Mouse (Mus musculus): Measurements from ENCODE around the gene Dhrs1. TPM values are rescaled to one million over a fixed set of nuclear protein-coding genes. Genes with fewer than 3 reads are reported as not detected.

Dhrs1 gene
- polyA plus RNA-seq (2014; fragmentation: Illumina TruSeq; extraction: RNeasy Lipid Tissue Mini Kit (QIAGEN cat#74804); ENCODE audit: low replicate concordance): 110 TPM

GRCm38 (mm10) chr14:55745180-55745860 lies at the start of gene Dhrs1, which contains the start of gene Nop9:
Gene Dhrs1 (minus strand): TSS chr14:55745690.
Gene Nop9 (plus strand): TSS chr14:55745693.

DNA sequence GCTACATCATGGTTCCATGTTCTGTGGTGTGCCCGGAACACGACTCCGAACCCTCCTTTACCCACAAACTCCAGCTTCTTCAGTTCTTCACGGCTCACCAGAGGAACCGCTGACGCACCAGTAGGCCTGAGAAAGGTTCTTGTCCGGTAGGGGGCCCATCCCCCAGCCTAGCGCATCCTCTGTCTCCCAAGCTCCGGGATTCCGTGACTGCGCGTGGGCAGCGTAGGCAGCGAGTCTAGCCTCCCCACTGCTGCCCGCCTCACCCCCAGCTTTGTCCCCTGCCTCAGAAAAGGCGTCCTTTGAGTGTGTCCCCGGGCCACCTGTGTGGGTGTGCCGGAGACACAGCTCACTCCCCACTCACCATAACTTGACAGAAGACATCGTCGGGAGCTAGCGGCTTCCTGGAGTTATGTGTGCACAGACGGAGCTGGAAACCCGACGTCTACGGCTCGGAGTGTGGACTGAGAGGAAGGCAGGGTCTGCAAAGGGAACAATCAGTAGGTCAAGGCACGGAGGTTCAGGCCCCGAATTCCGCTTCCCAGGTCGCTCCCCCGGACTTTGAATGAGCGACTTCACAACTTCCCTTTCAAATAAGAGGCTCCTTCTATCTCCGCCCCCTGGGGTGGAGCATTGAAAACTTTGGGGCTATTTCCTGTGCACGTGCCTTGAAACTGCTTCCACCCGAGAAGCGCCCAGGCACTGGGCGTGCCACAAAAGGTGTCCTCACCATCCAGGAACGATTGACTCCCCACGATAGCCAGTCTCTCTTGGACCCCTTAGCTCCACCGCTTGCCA lies 43.0 kb upstream of the Dhrs1 start, which contains the start of gene Ripk3:
Gene Ripk3, minus strand, starts transcription at position 610 of the 795 bp plus-strand sequence.

DNA sequence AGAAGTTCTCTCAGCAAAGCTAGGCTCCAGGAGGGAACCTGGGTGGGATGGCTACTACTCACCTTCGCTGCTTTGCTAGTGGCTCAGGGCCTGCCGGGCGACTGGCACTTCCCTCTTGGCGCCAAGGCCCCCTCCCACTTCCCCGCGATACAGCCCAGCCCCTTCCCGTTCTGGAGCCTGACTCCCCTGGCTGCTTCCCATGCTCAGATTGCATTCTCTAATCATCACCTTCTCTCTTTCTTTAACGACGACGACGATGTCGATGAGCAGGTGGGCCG lies 38.4 kb upstream of the Dhrs1 start, which contains the start of gene Adcy4:
Gene Adcy4, minus strand, starts transcription at position 138 of the 278 bp plus-strand sequence.

GRCm38 (mm10) chr14:55765696-55766095 lies 20.2 kb upstream of the Dhrs1 start, which contains the start of gene Ltb4r1:
Gene Ltb4r1 (plus strand): TSS chr14:55765962.

DNA sequence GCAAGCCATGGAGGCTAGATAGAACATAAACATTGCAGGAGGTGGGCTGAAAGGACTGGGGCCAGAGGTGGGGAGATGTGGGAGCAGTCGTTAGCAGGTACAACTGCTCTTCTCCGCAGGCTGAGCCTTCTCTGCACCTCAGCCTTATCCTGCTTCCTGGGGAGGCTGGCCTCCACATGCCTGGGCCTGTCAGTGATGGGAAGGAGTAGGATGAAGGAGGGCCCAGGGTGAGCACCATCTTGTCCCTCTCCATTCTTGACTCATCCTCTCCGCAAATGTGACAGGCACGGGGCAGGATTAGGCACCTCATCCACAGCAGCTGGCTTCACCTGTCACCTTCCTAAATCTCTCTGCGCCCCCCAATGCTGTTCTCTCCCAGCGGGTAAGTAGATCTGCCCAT lies 15.7 kb upstream of the Dhrs1 start, which contains the start of gene Ltb4r2:
Gene Ltb4r2, plus strand, starts transcription at position 266 of the 400 bp plus-strand sequence.

GRCm38 (mm10) chr14:55758363-55758784 lies 12.9 kb upstream of the Dhrs1 start, which contains the start of gene Cideb:
Gene Cideb (minus strand): TSS chr14:55758458.

GRCm38 (mm10) chr14:55721700-55722437 lies 23.6 kb downstream of the Dhrs1 start, which contains the start of gene Rabggta:
Gene Rabggta (minus strand): TSS chr14:55722263.

DNA sequence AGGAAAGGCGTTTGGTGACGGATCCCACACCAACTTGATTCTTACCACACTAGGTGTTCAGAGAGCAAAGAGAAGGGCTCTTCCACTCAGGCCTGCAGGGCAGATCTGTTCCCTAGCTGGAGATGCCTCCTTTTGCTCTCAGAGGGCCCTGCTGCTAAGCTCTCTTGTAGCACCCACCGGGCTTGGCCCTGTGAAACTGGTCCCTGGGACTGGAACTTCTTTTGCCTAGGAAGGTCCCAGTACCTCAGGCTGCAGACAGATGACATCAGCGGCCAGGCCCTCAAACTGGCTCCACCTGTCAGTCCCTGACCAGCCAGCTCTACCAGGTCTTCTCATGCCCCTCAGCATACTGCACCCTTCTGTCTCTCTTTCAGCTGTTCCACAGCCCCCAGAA lies 31.8 kb downstream of the Dhrs1 start, which contains the start of gene Tgm1:
Gene Tgm1, minus strand, starts transcription at position 198 of the 394 bp plus-strand sequence.

Other genes starting within 250 kb of the Dhrs1 start
- not detected for gene Cpne6, start 235.2 kb downstream of the Dhrs1 start, polyA plus RNA-seq (2014; fragmentation: Illumina TruSeq; extraction: RNeasy Lipid Tissue Mini Kit (QIAGEN cat#74804); ENCODE audit: low replicate concordance)
- gene Nrl, start 220.7 kb downstream of the Dhrs1 start, polyA plus RNA-seq (2014; fragmentation: Illumina TruSeq; extraction: RNeasy Lipid Tissue Mini Kit (QIAGEN cat#74804); ENCODE audit: low replicate concordance): not detected
- 3.2 TPM for gene Pck2, start 205.4 kb downstream of the Dhrs1 start, polyA plus RNA-seq (2014; fragmentation: Illumina TruSeq; extraction: RNeasy Lipid Tissue Mini Kit (QIAGEN cat#74804); ENCODE audit: low replicate concordance)
- gene Dcaf11, start 185.7 kb downstream of the Dhrs1 start, polyA plus RNA-seq (2014; fragmentation: Illumina TruSeq; extraction: RNeasy Lipid Tissue Mini Kit (QIAGEN cat#74804); ENCODE audit: low replicate concordance): 15.6 TPM
- gene A730061H03Rik, start 185.3 kb downstream of the Dhrs1 start, polyA plus RNA-seq (2014; fragmentation: Illumina TruSeq; extraction: RNeasy Lipid Tissue Mini Kit (QIAGEN cat#74804); ENCODE audit: low replicate concordance): not detected
- not detected for gene Fitm1, start 170.1 kb downstream of the Dhrs1 start, polyA plus RNA-seq (2014; fragmentation: Illumina TruSeq; extraction: RNeasy Lipid Tissue Mini Kit (QIAGEN cat#74804); ENCODE audit: low replicate concordance)
- 223 TPM for gene Psme1, start 167.6 kb downstream of the Dhrs1 start, polyA plus RNA-seq (2014; fragmentation: Illumina TruSeq; extraction: RNeasy Lipid Tissue Mini Kit (QIAGEN cat#74804); ENCODE audit: low replicate concordance)
- 10.6 TPM for gene Emc9, start 160.4 kb downstream of the Dhrs1 start, polyA plus RNA-seq (2014; fragmentation: Illumina TruSeq; extraction: RNeasy Lipid Tissue Mini Kit (QIAGEN cat#74804); ENCODE audit: low replicate concordance)
- 276 TPM for gene Psme2, start 154.6 kb downstream of the Dhrs1 start, polyA plus RNA-seq (2014; fragmentation: Illumina TruSeq; extraction: RNeasy Lipid Tissue Mini Kit (QIAGEN cat#74804); ENCODE audit: low replicate concordance)
- 4.8 TPM for gene Rnf31, start 154.0 kb downstream of the Dhrs1 start, polyA plus RNA-seq (2014; fragmentation: Illumina TruSeq; extraction: RNeasy Lipid Tissue Mini Kit (QIAGEN cat#74804); ENCODE audit: low replicate concordance)
- gene Irf9, start 142.1 kb downstream of the Dhrs1 start, polyA plus RNA-seq (2014; fragmentation: Illumina TruSeq; extraction: RNeasy Lipid Tissue Mini Kit (QIAGEN cat#74804); ENCODE audit: low replicate concordance): 60.3 TPM
- 2.0 TPM for gene Rec8, start 127.7 kb downstream of the Dhrs1 start, polyA plus RNA-seq (2014; fragmentation: Illumina TruSeq; extraction: RNeasy Lipid Tissue Mini Kit (QIAGEN cat#74804); ENCODE audit: low replicate concordance)
- 1.1 TPM for gene Ipo4, start 109.7 kb downstream of the Dhrs1 start, polyA plus RNA-seq (2014; fragmentation: Illumina TruSeq; extraction: RNeasy Lipid Tissue Mini Kit (QIAGEN cat#74804); ENCODE audit: low replicate concordance)
- gene Gm49378, start 107.8 kb downstream of the Dhrs1 start, polyA plus RNA-seq (2014; fragmentation: Illumina TruSeq; extraction: RNeasy Lipid Tissue Mini Kit (QIAGEN cat#74804); ENCODE audit: low replicate concordance): 0.89 TPM
- gene Tm9sf1, start 101.9 kb downstream of the Dhrs1 start, polyA plus RNA-seq (2014; fragmentation: Illumina TruSeq; extraction: RNeasy Lipid Tissue Mini Kit (QIAGEN cat#74804); ENCODE audit: low replicate concordance): 46.5 TPM
- gene Tssk4, start 95.5 kb downstream of the Dhrs1 start, polyA plus RNA-seq (2014; fragmentation: Illumina TruSeq; extraction: RNeasy Lipid Tissue Mini Kit (QIAGEN cat#74804); ENCODE audit: low replicate concordance): not detected
- 29.1 TPM for gene Mdp1, start 85.2 kb downstream of the Dhrs1 start, polyA plus RNA-seq (2014; fragmentation: Illumina TruSeq; extraction: RNeasy Lipid Tissue Mini Kit (QIAGEN cat#74804); ENCODE audit: low replicate concordance)
- 19.7 TPM for gene Gmpr2, start 73.7 kb downstream of the Dhrs1 start, polyA plus RNA-seq (2014; fragmentation: Illumina TruSeq; extraction: RNeasy Lipid Tissue Mini Kit (QIAGEN cat#74804); ENCODE audit: low replicate concordance)
- gene Nedd8, start 73.6 kb downstream of the Dhrs1 start, polyA plus RNA-seq (2014; fragmentation: Illumina TruSeq; extraction: RNeasy Lipid Tissue Mini Kit (QIAGEN cat#74804); ENCODE audit: low replicate concordance): 16.8 TPM
- gene Tinf2, start 63.9 kb downstream of the Dhrs1 start, polyA plus RNA-seq (2014; fragmentation: Illumina TruSeq; extraction: RNeasy Lipid Tissue Mini Kit (QIAGEN cat#74804); ENCODE audit: low replicate concordance): 15.6 TPM
- gene Tgm1, start 31.8 kb downstream of the Dhrs1 start, polyA plus RNA-seq (2014; fragmentation: Illumina TruSeq; extraction: RNeasy Lipid Tissue Mini Kit (QIAGEN cat#74804); ENCODE audit: low replicate concordance): not detected
- gene Rabggta, start 23.4 kb downstream of the Dhrs1 start, polyA plus RNA-seq (2014; fragmentation: Illumina TruSeq; extraction: RNeasy Lipid Tissue Mini Kit (QIAGEN cat#74804); ENCODE audit: low replicate concordance): 0.33 TPM
- 4.2 TPM for gene Nop9, start within 50 bp of the Dhrs1 start, polyA plus RNA-seq (2014; fragmentation: Illumina TruSeq; extraction: RNeasy Lipid Tissue Mini Kit (QIAGEN cat#74804); ENCODE audit: low replicate concordance)
- gene Cideb, start 12.8 kb upstream of the Dhrs1 start, polyA plus RNA-seq (2014; fragmentation: Illumina TruSeq; extraction: RNeasy Lipid Tissue Mini Kit (QIAGEN cat#74804); ENCODE audit: low replicate concordance): 9.8 TPM
- 3.6 TPM for gene Ltb4r2, start 15.7 kb upstream of the Dhrs1 start, polyA plus RNA-seq (2014; fragmentation: Illumina TruSeq; extraction: RNeasy Lipid Tissue Mini Kit (QIAGEN cat#74804); ENCODE audit: low replicate concordance)
- gene Ltb4r1, start 20.3 kb upstream of the Dhrs1 start, polyA plus RNA-seq (2014; fragmentation: Illumina TruSeq; extraction: RNeasy Lipid Tissue Mini Kit (QIAGEN cat#74804); ENCODE audit: low replicate concordance): not detected
- gene Adcy4, start 38.4 kb upstream of the Dhrs1 start, polyA plus RNA-seq (2014; fragmentation: Illumina TruSeq; extraction: RNeasy Lipid Tissue Mini Kit (QIAGEN cat#74804); ENCODE audit: low replicate concordance): 0.15 TPM
- gene Ripk3, start 43.2 kb upstream of the Dhrs1 start, polyA plus RNA-seq (2014; fragmentation: Illumina TruSeq; extraction: RNeasy Lipid Tissue Mini Kit (QIAGEN cat#74804); ENCODE audit: low replicate concordance): 1.9 TPM
- gene Nfatc4, start 77.5 kb upstream of the Dhrs1 start, polyA plus RNA-seq (2014; fragmentation: Illumina TruSeq; extraction: RNeasy Lipid Tissue Mini Kit (QIAGEN cat#74804); ENCODE audit: low replicate concordance): 0.52 TPM
- gene Nynrin, start 108.3 kb upstream of the Dhrs1 start, polyA plus RNA-seq (2014; fragmentation: Illumina TruSeq; extraction: RNeasy Lipid Tissue Mini Kit (QIAGEN cat#74804); ENCODE audit: low replicate concordance): 0.15 TPM
- gene Cbln3, start 138.7 kb upstream of the Dhrs1 start, polyA plus RNA-seq (2014; fragmentation: Illumina TruSeq; extraction: RNeasy Lipid Tissue Mini Kit (QIAGEN cat#74804); ENCODE audit: low replicate concordance): 0.15 TPM
- 37.8 TPM for gene Khnyn, start 139.3 kb upstream of the Dhrs1 start, polyA plus RNA-seq (2014; fragmentation: Illumina TruSeq; extraction: RNeasy Lipid Tissue Mini Kit (QIAGEN cat#74804); ENCODE audit: low replicate concordance)
- 7.4 TPM for gene Sdr39u1, start 154.6 kb upstream of the Dhrs1 start, polyA plus RNA-seq (2014; fragmentation: Illumina TruSeq; extraction: RNeasy Lipid Tissue Mini Kit (QIAGEN cat#74804); ENCODE audit: low replicate concordance)
- gene Cma1, start 199.0 kb upstream of the Dhrs1 start, polyA plus RNA-seq (2014; fragmentation: Illumina TruSeq; extraction: RNeasy Lipid Tissue Mini Kit (QIAGEN cat#74804); ENCODE audit: low replicate concordance): not detected
- gene Cma2, start 205.3 kb upstream of the Dhrs1 start, polyA plus RNA-seq (2014; fragmentation: Illumina TruSeq; extraction: RNeasy Lipid Tissue Mini Kit (QIAGEN cat#74804); ENCODE audit: low replicate concordance): not detected